Mouse (Mus musculus): ENCODE measurements around the gene Bicd2. TPM values are rescaled to one million over a fixed set of nuclear protein-coding genes. Genes with fewer than 3 reads are reported as not detected.

Bicd2 gene
- 22.8 and 23.5 TPM in 2 replicates for polyA plus RNA-seq (2012; ENCODE audit: low replicate concordance)

DNA sequence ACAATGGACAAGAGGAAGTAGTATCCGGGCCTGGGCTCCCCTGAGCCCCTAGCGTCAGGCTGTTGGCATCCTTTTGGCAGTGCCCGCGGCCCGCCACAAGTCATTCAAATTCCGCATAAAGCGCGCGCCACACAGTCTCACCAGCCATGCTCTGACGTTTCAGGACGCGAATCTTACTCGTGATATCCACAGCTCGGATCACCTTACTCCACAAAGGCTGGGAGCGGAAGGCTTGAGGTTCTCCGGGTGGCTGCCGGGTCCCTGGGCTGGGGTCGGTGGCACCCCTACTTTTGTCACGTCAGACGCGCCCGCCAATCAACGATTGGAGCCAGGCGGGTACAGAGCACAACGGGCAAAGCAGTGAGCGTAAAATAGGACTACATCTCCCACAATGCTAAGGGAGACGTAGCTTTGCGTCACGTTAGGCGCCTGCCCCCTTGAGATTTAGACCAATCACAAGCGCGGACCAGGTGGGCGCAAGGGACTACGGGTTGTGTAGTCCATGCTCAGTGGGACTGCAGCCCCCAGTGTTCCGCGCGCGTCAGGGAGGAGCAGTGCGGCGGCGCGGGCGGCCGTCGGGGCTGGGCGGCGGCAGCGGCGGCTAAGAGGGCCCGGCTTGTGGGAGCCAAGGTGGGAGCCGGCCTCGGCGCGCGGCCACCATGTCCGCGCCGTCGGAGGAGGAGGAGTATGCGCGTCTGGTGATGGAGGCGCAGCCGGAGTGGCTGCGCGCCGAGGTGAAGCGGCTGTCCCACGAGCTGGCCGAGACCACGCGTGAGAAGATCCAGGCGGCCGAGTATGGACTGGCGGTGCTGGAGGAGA, at the start of gene Bicd2:
Bicd2 (plus strand) TSS at position 574 of the 819 bp plus-strand sequence.

DNA sequence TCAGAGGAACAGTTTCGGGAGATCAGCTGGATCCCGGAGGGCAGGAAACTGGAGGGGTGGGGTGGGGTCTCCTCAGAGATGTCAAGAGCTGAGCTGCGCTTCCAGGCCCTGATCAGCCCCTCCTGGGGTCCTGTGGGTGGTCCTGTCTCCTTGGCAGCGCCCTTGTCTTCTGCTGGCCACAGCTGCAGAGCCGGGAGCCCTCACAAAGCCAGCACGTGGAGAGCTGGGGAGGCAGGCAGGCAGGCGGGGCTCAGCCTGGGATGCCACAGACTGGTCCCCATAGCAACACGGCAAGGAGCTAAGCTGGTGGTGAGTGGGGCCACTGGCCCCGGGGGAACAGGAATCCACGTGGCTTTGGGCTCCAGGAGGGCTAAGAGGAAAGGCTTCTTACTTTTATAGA, 21.3 kb upstream of the Bicd2 start, which contains the start of gene Fgd3:
Fgd3 (minus strand) TSS at position 272 of the 400 bp plus-strand sequence.

DNA sequence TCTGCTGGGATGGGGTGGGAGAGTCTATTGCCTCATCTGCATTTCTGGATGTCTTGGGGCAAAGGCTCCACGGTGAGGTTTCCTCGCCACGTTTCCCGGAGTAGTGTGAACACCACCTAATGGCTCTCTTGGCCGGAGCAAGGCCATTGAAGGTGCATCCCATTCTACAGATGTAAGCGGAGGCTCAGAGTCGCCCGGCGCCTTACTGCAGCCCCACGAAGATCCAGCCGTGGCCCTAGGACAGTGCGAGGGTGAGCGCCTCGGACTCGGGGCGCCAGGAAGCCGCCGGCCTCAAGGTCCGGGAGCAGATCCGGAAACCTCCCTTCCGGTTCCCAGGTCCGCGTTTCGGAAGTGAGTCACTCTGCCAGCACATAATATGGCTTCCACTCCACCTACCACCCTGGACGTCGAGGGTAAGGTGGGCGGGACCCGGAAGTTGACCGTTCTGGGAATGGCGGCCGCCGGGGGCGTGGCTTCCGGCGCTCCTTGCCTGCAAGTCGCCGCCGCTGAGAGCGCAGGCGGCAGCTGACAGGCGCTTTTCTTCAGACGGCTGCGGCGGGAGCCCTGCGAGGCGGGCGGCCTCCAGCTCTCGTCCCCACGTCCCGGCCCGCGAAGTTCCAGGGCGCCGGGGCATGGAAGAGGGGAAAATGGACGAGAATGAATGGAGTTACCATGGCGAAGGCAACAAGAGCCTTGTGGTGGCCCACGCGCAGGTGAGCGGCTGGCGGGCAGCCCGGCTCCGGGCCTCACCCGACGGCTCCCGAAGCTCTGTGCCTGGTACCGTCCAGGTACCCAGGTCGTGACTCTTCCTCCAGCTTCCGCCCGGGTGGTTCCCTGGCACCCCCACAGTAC, 79.6 kb downstream of the Bicd2 start, which contains the start of gene Ippk:
Ippk (plus strand) TSS at position 496 of the 852 bp plus-strand sequence.

Other genes with a start within 250 kb of the Bicd2 start
- gene Wnk2, start 193.6 kb upstream of the Bicd2 start, polyA plus RNA-seq (2012; ENCODE audit: low replicate concordance): 0.26 TPM in 2 replicates
- gene Ninj1, start 154.1 kb upstream of the Bicd2 start, polyA plus RNA-seq (2012; ENCODE audit: low replicate concordance): 232 and 242 TPM in 2 replicates
- gene Card19, start 125.5 kb upstream of the Bicd2 start, polyA plus RNA-seq (2012; ENCODE audit: low replicate concordance): 131 and 303 TPM in 2 replicates
- 75.9 and 96.2 TPM in 2 replicates for gene Susd3, start 92.9 kb upstream of the Bicd2 start, polyA plus RNA-seq (2012; ENCODE audit: low replicate concordance)
- gene Fgd3, start 21.3 kb upstream of the Bicd2 start, polyA plus RNA-seq (2012; ENCODE audit: low replicate concordance): 29.7 and 34.1 TPM in 2 replicates
- gene Ippk, start 79.7 kb downstream of the Bicd2 start, polyA plus RNA-seq (2012; ENCODE audit: low replicate concordance): 0.60 and 1.3 TPM in 2 replicates
- gene Tes3-ps, start 151.7 kb downstream of the Bicd2 start, polyA plus RNA-seq (2012; ENCODE audit: low replicate concordance): 0.03 TPM in 1 of 2 replicates, not detected in the other
- gene Ecm2, start 163.2 kb downstream of the Bicd2 start, polyA plus RNA-seq (2012; ENCODE audit: low replicate concordance): 0.08 TPM in 1 of 2 replicates, not detected in the other
- not detected in 2 replicates for gene Aspn, start 202.9 kb downstream of the Bicd2 start, polyA plus RNA-seq (2012; ENCODE audit: low replicate concordance)
- not detected in 2 replicates for gene Omd, start 240.9 kb downstream of the Bicd2 start, polyA plus RNA-seq (2012; ENCODE audit: low replicate concordance)